Mouse (Mus musculus) heart, postnatal 10 days (tissue): ENCODE measurements around the gene Prr18. TPM values are rescaled to one million over a fixed set of nuclear protein-coding genes. Genes with fewer than 3 reads are reported as not detected.

ENCODE experiments used
- DNase-seq, 2 experiments: peaks; one replicate each; pipeline ENCODE4 v3.0.0; 2021
- intact Hi-C: fragments of 180-260 bp; cut with DNase I; formaldehyde crosslinking; loops from one replicate; pipeline ENCODE4 v1.15.1; 2025
- total RNA-seq, 2 experiments: library from RNA; stranded (reverse); gene quantifications; 2 replicates each; pipeline ENCODE4 v1.2.3; 2021

The Prr18 gene
- total RNA-seq, 2 experiments from 2014 or later: 0.10 to 0.31 TPM

DNA sequence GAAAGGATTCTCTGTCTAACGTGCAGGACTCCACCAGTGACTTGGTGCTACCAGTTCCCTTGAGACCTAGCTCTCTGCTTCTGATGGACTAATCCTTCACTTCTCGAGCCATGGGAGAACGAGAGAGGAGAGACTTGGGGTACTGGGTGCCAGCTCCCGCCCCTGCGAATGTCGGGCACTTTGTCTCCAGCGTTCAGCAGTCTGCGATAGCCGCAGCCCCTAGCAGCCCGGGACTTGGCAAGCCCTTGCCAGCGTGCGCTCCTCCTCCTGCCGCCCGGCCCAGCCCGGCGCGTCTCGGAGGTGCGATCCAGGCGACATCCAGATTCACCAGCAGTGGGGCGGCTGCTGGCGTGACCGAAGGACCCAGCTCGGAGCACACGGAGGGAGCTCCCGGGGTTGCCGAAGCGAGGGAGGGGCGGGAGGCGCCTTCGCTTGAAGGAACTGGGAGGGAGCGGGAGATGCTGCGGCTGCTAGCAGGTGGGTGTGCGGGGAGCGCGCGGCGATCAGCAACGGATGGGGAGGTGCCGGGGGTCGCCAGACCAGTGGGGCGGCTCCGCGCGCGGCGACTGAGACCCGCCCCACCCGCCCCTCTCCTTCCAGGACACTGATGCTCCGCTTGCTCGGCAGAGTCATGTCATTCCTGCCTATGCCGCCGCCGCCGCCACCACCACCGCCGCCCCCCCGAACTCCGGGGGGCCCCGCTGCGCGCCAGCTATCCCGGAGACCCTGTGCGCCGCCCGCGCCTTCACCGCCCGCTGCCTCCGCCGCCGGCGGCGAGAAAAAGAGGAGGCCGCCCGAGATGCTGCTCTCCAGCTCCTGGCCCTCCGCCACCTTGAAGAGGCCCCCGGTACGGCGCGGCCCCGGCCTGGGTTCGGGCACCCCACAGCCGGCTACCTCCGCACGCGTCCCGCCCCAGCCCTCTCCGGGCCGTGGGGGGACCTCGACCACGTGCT lies 3.4 kb downstream of the Prr18 start:
- intact Hi-C loops: no loop called here

DNA sequence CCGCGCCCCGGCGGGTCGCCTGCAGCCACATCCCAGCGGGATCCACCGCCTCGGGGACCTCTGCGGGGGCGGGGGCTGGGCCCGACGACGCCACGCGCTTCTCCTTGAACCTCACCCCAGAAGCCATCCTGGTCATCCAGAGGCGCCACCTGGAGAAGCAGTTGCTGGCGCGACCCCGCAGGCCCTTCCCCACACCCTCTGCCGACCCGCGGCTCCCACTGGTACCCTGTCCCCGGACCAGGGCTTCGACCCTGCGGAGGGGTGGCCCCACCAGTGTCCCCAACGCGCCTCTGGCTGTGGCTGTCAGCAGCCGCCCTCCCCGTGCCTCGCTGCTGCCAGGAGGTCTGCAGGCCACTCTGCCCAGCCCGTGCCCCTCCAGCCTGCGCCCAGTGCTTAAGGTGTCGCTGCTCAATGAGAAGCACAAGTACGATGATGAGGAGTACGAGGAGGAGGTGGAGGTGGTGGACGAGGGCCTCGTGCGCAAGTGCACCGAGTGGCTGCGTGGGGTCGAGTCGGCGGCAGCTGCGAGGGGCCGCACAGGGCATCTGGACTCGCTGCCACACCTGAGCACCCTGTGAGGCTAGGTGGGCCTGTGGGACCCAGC lies 4.2 kb downstream of the Prr18 start:
- intact Hi-C loops: no loop called here

More for the DNA sequence above, 3.4 kb downstream of the Prr18 start:
- DNase-seq: peak; percentile 24 to 34

DNA sequence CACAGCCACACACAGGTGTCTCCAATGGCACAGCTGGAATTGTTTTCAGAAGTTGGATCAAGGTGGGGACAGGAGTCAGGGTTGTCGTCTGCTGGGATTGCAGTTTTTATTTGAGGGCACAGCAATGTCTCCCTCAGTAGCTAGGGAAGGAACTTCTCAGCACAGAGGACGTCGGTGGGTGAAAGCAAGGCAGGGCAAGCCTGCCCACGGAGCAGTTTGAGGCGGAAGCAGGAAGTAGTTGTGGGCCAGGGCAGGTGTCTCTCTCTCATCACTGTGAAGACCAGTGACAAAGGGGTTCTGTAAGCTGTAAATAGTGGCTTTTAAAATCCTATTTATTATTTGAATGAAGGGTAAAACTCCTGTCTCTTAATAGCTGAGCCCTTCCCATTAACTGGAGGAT lies 5.4 kb downstream of the Prr18 start:
- intact Hi-C loops: no loop called here
- no peak for DNase-seq

More for the DNA sequence above, 4.2 kb downstream of the Prr18 start:
- DNase-seq: no peak

DNA sequence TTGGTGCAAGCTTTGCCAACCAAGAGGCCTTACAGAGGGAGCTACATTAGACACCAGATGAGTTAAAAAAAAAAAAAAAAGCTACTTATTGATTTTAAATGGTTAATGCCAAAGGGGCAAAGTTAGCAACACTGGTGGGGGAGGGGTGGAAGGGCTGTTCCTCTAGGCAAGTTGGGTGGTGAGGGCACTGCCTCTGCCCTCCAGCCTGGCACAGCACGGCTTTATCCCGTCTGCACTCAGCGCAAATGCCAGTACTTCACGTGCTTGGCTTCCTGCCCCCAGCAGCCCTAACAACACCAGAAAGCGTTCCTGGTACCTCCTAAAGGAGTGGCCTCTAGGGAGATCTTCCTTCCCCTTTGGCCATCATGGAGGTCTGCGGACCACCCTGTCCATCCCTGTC lies 6.2 kb downstream of the Prr18 start:
- peak; percentile 15 for DNase-seq
- intact Hi-C loops: no loop called here

DNA sequence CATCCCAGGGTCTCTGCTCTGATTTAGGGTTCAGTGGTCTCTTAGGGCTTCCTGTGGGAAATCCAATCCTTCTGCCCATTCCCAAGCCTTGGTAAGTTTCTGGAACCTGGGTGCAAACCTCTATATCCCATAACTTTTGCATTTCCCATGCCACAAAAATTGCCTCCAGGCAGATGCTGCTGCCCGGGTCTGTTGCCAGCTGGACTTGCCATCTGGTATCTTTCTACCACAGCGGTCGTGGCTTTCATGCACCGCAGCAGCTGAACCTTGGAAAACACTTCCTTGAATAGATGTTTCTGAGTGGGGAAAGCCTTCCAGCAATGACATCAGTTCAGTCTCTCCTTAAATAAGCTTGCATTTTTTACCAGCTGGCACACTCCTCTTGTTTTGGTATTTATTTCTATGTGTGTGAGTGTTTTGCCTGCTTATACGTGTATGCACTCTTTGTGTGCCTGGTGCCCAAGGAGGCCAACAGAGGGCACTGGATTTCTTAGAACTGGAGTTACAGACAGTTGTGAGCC lies 10.6 kb downstream of the Prr18 start:
- intact Hi-C loops: no loop called here
- DNase-seq: no peak

DNA sequence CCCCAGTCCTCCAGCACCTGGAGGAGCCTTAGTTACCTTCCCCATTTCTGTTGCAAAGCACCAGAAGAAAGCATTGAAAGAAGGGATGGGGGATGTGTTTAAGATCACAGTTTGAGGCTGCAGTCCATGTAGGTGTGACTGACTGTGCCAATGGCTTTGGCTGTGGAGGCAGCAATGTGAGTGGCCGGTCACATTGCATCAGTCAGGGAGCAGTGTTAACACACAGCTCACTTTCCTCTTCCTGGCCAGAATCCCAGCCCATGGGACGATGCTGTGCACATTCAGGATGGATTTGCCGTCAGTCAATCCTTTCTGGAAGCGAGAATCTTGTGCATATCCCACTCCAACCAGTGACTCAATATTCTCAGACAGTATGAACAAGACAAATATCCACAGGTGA lies 11.7 kb downstream of the Prr18 start:
- intact Hi-C loops: no loop called here
- DNase-seq: no peak

DNA sequence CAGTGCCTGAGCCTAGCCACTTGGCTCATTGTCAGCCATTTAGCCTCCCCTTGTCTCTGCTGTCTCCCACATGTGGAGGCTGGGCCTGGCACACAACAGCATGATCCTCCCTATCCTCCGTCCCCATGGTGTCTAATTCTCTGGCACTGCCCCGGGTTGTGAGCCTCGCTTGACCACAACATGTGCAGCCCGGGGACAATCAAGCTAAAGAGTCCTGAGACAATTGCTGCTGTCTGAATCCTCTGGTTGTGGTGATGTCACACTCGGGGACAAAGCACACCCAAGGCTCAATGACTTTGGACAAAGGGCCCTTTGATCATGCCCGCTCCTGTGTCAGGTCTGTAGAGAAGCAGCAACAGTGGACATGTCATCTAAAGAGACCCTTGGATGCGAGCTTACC lies 13.8 kb downstream of the Prr18 start:
- intact Hi-C loops: no loop called here

DNA sequence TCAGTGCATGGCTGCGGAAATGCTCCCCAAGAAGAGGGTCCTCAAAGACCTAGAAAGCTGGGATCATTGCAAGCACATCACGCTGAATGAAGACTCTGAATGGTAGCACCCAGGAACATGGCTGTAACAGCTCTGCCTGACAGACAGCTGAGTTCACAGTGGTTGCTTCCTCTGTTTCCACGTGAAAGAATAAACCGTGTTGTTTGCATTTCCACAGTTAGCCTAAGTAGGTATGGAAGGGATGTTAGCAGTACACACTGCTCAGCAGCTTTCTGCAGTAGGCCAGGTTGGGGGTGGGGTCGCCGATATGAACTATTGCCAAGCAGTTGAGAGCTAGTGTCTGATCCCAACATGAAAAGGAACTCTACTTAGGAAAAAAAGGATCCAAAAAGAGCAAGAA lies 18.4 kb downstream of the Prr18 start, which contains the start of gene T2:
Gene T2 (plus strand): TSS at position 301 of the 400 bp plus-strand sequence.
- no peak for DNase-seq
- intact Hi-C loops: no loop called here

More for the DNA sequence above, 13.8 kb downstream of the Prr18 start:
- DNase-seq: no peak

DNA sequence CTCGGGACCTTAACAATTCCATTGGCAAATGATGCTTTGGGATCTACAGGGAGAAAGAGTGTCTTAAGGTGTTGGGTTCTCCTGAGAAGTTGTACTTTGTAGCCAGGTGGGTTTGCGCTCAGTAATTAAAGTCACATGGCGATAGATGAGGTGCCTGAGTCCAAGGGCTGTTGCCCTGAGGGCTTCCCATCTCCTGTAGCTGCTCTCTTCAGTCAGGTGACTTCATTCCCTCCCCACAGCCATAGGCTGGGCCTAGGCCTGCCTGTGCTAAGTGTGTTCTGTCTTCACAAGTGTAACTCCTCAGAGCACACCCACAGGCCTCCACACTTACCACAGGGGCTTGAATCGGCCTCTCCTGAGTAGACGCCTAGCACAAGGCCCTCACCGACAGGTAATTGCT lies 20.2 kb downstream of the Prr18 start:
- intact Hi-C loops: no loop called here

DNA sequence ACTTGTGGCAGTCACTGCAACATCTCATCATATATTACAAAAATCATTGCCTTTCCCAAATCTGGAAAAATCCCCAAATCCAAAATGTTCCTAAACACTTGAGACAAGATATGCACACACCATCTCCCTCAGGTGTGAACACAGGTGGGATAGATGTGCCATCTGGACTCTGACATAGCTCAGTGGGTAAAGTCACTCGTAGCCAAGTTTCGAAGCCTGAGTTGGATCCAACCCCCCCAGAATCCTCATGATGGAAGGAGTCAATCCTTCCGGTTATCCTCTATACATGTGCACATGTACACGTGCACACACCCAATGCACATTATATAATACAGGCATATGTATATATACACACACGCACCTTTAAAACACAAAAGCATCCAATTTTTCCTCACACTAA lies 23.6 kb downstream of the Prr18 start:
- DNase-seq: no peak
- intact Hi-C loops: no loop called here

More for the DNA sequence above, 20.2 kb downstream of the Prr18 start:
- DNase-seq: no peak

DNA sequence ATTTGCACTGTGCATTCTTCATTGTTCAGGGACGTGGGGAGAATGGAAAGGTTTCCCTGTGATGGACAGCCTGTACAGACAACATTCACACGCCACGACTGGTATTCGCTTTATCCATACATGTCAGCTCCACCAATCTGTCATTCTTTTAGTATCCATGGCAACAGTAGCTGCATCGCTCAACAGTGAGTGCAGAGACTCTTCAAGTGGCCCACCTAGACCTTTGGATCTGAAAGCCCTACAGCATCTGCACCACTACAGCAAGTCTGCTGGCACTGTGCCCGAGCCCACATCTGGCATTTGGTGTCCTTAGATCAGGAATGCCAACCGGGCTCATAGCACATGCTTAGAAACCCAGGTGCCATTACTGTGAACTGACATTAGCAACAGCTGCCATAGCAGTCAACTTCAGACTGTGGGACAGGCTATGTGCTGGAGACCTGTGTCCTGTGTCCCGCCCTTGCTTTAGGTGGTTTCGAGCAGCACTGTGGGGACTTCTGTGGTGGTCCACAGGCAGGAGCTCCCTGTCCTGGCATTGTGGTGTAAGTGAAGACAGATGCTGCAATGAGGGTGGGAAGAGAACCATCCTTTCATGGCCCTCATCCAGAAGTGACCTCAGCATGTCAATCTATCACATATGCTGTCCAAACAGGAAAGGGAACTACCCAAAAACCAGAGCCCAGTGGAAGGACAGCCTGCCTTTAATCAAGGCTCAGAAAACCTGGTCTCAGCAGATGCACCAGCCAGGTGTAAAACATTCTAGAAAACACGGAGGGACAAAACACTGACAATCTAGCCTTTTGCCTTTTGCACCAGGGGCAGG lies 24.2 kb downstream of the Prr18 start:
- intact Hi-C loops: no loop called here
- no peak for DNase-seq

DNA sequence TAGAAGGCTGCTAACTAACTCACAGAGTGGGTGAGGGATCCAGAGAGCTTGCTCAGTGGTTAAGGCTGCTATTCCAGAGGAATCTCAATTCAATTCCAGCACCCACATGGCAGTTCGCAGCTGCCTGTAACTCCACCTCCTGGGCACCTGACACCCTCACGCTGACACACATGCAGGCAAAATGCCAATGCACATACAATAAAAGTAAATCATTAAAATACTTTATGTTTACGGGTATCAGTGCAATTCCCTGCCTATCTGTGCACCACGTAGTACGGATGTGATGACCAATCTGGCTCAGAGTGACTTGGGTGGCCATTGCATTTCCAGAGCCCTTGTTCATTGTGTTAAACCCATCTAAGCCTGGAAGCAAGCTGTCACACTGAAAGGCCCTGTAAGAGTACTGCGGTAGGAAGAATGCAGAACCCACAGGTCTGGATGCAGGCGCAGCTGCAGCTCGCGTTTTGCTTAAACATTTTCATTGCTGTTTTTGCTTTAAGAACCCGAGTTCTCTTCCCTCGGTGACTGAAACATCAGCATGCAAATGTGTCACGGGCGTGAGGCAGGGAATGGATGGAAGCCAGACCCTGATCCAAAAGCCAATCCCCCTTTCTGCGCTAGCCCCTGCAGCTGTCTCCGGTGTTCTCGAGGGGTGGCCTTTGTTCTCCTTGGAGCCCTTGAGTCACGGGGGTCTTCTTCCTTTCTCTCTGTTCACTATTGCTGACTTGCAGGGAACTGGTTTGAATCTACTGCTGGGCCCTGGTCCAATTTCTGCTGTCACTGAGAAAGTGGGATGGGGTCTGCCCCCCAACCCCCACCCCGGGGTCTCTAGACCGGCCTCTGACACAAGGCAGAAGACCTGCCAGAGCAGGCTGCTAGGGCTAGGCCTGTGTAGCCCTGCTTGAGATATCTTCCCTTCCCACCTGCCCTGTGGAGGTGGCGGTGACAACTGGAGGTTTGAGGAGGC lies 30.5 kb downstream of the Prr18 start:
- no peak for DNase-seq
- intact Hi-C loops: no loop called here

DNA sequence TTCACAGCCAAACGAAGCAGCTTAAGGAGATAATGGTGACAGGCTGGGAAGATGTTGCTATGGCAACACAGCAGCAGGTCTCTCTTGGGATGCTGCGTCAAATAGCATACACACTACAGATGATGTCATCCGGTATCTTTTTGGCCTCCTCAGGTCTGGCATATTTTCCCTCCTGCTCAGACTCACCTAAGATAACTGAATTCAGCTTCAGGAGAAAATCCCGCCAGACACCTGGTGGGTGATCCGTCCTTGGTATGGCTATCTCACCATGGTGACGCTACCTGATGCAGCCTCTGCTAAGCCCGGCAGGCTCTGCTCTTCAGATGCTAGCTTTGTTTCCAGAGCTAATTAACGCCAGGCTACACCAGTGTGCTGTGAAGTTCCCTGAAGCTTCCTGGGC lies 31.3 kb downstream of the Prr18 start:
- no peak for DNase-seq
- intact Hi-C loops: no loop called here

DNA sequence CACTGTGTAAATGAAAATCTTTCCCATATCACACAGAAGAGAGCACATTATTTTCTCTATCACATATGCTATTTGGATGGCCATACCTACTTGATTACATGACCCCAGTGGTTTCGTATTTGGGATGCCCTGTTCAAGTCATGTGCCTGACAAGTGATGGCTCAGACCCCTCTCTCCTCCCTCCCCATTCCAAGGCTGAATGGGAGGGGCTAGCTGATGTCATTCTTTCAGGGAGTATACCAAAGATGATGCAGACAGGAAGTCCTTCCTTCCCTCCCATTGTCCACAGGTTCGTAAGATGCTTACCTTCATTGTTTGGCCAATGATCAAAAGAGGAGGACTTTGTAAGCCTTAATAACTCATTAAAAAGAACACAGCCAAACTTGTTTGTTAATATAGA lies 31.9 kb downstream of the Prr18 start:
- DNase-seq: no peak
- intact Hi-C loops: no loop called here

DNA sequence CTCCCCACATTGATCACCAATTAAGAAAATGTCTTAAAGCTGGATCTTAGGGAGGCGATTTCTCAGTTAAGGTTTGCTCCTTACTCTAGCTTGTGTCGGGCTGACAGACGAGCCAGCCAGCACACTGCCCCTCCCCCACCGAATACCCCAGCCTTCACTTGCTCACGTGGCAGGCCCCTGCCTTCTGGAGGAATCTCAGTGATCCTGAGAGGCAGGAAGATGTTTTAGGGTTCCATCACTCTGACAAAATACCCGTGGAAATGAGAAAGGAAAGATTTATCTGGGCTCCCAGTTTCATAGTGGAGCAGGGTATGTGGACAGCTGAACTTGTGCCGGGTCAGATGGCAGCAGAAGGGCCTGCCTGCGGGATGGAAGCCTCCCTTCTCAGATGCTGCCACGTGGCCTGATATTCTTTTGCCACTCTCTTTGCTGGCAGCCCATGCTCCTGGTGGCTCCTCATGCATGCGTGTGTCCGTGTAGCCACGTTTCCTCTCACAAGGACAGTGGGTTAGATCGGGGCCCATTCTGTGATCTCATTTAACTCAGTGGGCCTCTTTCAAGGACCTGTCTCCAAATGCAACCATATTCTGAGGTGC lies 33.5 kb downstream of the Prr18 start:
- DNase-seq: no peak
- intact Hi-C loops: loop anchor here (2.0 kb wide), 1 partner anchor 58 kb away; no protein-coding TSS in a partner anchor

DNA sequence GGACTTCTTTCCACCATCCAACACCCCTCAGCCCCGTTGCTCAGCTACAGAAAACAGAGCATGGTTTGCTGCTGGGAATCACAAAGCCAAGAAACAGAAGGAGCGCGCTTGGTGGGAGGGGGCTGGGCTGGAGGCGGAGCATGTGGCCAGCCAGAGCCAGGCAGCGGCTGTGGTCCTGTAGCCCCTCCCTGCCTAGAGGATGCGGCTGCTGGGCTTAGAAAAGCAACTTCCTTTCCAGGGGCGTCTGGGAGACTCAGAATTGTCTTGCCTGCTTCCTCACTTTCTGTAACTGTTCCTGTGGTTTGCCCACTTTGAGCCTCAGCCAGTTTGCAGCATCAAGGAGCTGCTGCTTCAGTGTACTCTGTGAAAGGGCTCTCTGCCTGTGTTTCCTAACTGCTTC lies 34.6 kb downstream of the Prr18 start:
- DNase-seq: peak; percentile 72 to 76
- intact Hi-C loops: loop anchor here (1.0 to 2.0 kb wide), 2 partner anchors 59 to 108 kb away; no protein-coding TSS in a partner anchor

DNA sequence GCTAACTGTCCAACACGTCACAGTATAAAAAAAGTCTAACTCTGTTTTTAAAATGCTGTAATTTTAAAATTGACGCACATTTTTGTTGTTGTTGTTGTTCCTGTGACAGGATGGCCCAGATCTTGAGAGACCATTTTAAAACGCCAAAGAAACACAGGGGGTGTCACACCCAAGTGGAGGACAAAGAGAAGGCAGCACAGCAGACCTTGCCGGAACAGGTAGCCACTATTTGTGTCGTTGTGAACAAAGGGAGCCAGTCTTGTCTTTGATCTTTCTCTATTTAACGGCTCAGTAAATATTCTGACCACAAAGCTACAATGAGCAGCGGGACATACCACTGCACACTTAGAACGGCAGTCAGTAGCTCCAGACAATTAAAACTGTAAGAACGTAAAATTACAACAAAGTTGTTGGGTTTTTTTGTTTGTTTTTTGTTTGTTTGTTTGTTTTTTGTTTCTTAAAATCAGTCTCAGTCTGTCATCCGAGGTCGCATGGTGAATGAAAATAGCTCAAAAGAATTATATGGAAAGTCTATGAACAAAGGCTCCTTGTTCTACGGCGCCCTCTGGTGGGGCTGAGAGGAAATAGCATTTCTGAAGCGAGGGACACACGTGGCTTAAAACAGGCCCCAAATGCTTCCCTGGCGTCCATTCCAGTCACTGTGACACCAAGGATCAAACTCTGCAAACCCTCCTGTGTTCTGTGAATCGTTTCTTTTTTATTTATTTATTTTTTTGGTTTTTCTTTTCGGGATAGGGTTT lies 35.2 kb downstream of the Prr18 start:
- peak; percentile 84 to 89 for DNase-seq
- intact Hi-C loops: loop anchor here (1.0 kb wide), 1 partner anchor 108 kb away; no protein-coding TSS in a partner anchor

DNA sequence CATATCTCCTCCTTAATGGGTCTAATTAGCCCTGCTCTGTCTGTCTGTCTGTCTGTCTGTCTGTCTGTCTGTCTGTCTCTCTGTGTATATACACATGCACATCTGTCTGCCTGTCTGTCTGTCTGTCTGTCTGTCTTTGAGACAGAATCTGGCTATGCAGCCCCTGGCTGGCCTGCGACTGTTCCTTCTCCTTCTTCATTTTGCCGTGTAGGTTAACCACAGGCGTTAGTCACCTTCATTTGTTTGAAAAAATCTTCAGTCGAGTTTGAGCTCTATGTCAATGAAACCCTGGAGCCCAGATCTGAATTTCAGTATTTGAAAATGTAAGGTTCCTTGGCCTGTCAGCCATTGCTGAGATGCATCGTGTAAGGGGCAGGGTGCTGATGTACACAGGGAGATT lies 40.0 kb downstream of the Prr18 start:
- no peak for DNase-seq
- intact Hi-C loops: no loop called here
